Mouse (Mus musculus): ENCODE measurements at regions not wholly inside any gene's neighbourhood (a gene's known extent, or its start where the extent isn't known, plus 50 kb on each side); places are given as distances from the start of the nearest gene placed in this dataset.

DNA sequence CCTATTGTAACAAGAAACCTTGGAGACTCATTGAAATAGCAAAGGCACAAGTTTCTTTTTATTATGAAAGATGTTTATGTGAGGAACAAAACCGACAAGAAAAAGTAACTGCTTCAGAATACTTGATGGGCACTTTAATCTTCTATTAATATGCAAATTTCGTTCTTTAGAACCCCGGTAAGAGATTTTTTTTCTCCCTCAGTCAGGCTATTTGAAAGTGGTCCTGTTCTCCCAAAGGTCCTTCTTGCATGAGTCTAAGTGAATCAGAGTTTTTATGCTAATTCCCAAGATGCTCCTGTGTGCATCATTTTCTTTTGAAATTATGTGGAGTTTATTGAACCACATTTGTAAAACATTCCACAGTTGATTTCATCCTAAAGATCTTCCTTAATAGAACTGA, 633.1 kb downstream of the Efna5 start:
- 10% methylated on average over 3 of the region's 3 CpGs for WGBS
- Histone ChIP-seq H3K4me1 (no peaks in the 10 kb centered on the region), H3K4me2 (replicated peaks) (no peak overlapping the region), H3K27ac (no peak overlapping the region), H3K36me3 (no peaks in the 10 kb centered on the region), H3K27me3 (replicated peaks) (no peaks in the 10 kb centered on the region), H3K9me3 (no peaks in the 10 kb centered on the region), H3K9ac (no peak overlapping the region), H3K4me3 (no peak overlapping the region)
- ATAC-seq (ENCODE audit: low FRiP score, low read depth) = no peak

DNA sequence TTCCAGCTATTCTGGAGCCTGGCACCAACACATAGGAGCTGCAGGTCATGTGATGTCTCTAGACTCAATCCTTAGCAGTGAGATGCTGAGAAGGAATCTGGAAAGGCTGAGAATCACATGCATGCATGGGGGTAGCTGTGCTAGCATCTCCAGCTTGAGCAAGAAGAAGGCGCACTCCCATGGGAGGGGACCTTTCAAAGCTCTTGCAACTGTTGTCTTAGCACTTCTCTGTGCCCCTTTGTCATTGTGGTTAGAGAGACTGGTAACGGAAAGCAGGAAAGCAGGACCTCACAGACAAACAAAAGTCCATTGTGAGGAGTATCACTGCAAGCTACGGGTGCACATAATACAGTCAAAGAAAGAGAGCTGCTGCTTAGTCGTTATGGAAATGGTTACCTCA, 634.5 kb downstream of the Efna5 start:
- Histone ChIP-seq H3K27me3 (replicated peaks) (no peaks in the 10 kb centered on the region), H3K27ac (no peak overlapping the region), H3K9me3 (no peaks in the 10 kb centered on the region), H3K4me2 (replicated peaks) (no peak overlapping the region), H3K9ac (no peak overlapping the region), H3K4me1 (no peaks in the 10 kb centered on the region), H3K36me3 (no peaks in the 10 kb centered on the region), H3K4me3 (no peak overlapping the region)
- 29% methylated on average over 4 of the region's 4 CpGs for WGBS
- no peak for ATAC-seq (ENCODE audit: low FRiP score, low read depth)

GRCm38 (mm10) chr17:62230939-62231338, 650.2 kb downstream of the Efna5 start:
- H3K9me3 ChIP-seq = no peaks in the 10 kb centered on the region
- H3K27me3 ChIP-seq (replicated peaks) = no peaks in the 10 kb centered on the region
- no peaks in the 10 kb centered on the region for H3K4me1 ChIP-seq
- H3K4me3 ChIP-seq = no peak overlapping the region
- H3K27ac ChIP-seq = no peak overlapping the region
- H3K36me3 ChIP-seq = no peaks in the 10 kb centered on the region
- ATAC-seq (ENCODE audit: low FRiP score, low read depth) = no peak
- H3K9ac ChIP-seq = no peak overlapping the region
- H3K4me2 ChIP-seq (replicated peaks) = no peak overlapping the region

GRCm38 (mm10) chr17:62210441-62211025, 670.6 kb downstream of the Efna5 start:
- WGBS = 75% methylated on average over 9 of the region's 9 CpGs
- peak; percentile 33; the same call in 1 of the 2 replicates for ATAC-seq (ENCODE audit: low FRiP score, low read depth)

GRCm38 (mm10) chr17:62202658-62203057, 678.5 kb downstream of the Efna5 start:
- 89% methylated on average over 2 of the region's 2 CpGs for WGBS
- H3K9ac ChIP-seq = no peak overlapping the region
- H3K4me1 ChIP-seq = no peaks in the 10 kb centered on the region
- H3K4me3 ChIP-seq = no peak overlapping the region
- no peak overlapping the region for H3K4me2 ChIP-seq (replicated peaks)
- H3K36me3 ChIP-seq = no peaks in the 10 kb centered on the region
- no peak overlapping the region for H3K27ac ChIP-seq
- no peak for ATAC-seq (ENCODE audit: low FRiP score, low read depth)
- no peaks in the 10 kb centered on the region for H3K27me3 ChIP-seq (replicated peaks)
- H3K9me3 ChIP-seq = no peaks in the 10 kb centered on the region

More at GRCm38 (mm10) chr17:62210441-62211025, 670.6 kb downstream of the Efna5 start:
- H3K9ac ChIP-seq = no peak overlapping the region
- H3K4me2 ChIP-seq (replicated peaks) = no peak overlapping the region
- no peak overlapping the region for H3K27ac ChIP-seq
- H3K27me3 ChIP-seq (replicated peaks) = no peaks in the 10 kb centered on the region
- no peaks in the 10 kb centered on the region for H3K36me3 ChIP-seq
- H3K9me3 ChIP-seq = no peaks in the 10 kb centered on the region
- no peak overlapping the region for H3K4me3 ChIP-seq
- no peaks in the 10 kb centered on the region for H3K4me1 ChIP-seq

DNA sequence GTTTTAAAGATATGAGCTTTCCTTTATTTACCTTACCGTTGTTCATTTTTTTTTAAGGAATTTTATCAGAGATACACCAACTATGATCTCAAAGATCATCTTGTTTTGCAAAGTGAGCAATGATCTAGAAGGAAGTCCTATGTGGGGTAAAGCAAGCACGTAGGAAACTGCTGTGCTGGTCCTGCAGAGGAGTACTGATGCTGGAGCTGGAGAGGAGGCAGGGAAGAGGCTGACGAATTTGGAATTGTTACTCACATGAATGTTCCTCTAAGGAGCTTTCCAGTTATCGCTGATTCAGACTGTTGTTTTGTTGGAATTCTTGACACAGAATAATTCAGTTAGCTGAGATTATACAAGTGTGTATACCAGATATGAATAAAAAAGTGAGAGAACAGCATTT, 680.6 kb downstream of the Efna5 start:
- ATAC-seq (ENCODE audit: low FRiP score, low read depth) = no peak
- Histone ChIP-seq H3K27me3 (replicated peaks) (no peaks in the 10 kb centered on the region), H3K4me1 (no peaks in the 10 kb centered on the region), H3K9me3 (no peaks in the 10 kb centered on the region), H3K4me2 (replicated peaks) (no peak overlapping the region), H3K9ac (no peak overlapping the region), H3K27ac (no peak overlapping the region), H3K36me3 (no peaks in the 10 kb centered on the region), H3K4me3 (no peak overlapping the region)
- 86% methylated on average over 4 of the region's 4 CpGs for WGBS

- H3K4me2 ChIP-seq (replicated peaks) = no peak overlapping the region
- H3K9me3 ChIP-seq = no peaks in the 10 kb centered on the region
- WGBS = 91% methylated on average over 6 of the region's 6 CpGs
- no peak overlapping the region for H3K9ac ChIP-seq
- no peak for ATAC-seq (ENCODE audit: low FRiP score, low read depth)
- no peaks in the 10 kb centered on the region for H3K36me3 ChIP-seq
- H3K4me3 ChIP-seq = no peak overlapping the region
- H3K27me3 ChIP-seq (replicated peaks) = no peaks in the 10 kb centered on the region
- no peaks in the 10 kb centered on the region for H3K4me1 ChIP-seq
- no peak overlapping the region for H3K27ac ChIP-seq
These were observed 681.6 kb downstream of the Efna5 start for GRCm38 (mm10) chr17:62199559-62199958.

- Histone ChIP-seq H3K9me3 (no peaks in the 10 kb centered on the region), H3K4me2 (replicated peaks) (no peak overlapping the region), H3K4me3 (no peak overlapping the region), H3K27ac (no peak overlapping the region), H3K4me1 (no peaks in the 10 kb centered on the region), H3K36me3 (no peaks in the 10 kb centered on the region), H3K27me3 (replicated peaks) (no peaks in the 10 kb centered on the region), H3K9ac (no peak overlapping the region)
- 54% methylated on average over 2 of the region's 2 CpGs for WGBS
- no peak for ATAC-seq (ENCODE audit: low FRiP score, low read depth)
These were observed 702.4 kb downstream of the Efna5 start for GRCm38 (mm10) chr17:62178612-62179210.

- no peaks in the 10 kb centered on the region for H3K4me1 ChIP-seq
- 86% methylated on average over 5 of the region's 5 CpGs for WGBS
- H3K9me3 ChIP-seq = no peaks in the 10 kb centered on the region
- H3K27me3 ChIP-seq (replicated peaks) = no peaks in the 10 kb centered on the region
- H3K27ac ChIP-seq = no peak overlapping the region
- no peak overlapping the region for H3K4me3 ChIP-seq
- no peak overlapping the region for H3K4me2 ChIP-seq (replicated peaks)
- ATAC-seq (ENCODE audit: low FRiP score, low read depth) = no peak
- no peaks in the 10 kb centered on the region for H3K36me3 ChIP-seq
- no peak overlapping the region for H3K9ac ChIP-seq
These were observed 704.8 kb downstream of the Efna5 start for GRCm38 (mm10) chr17:62176336-62176735.

- H3K9me3 ChIP-seq = no peaks in the 10 kb centered on the region
- H3K4me3 ChIP-seq = no peak overlapping the region
- H3K4me1 ChIP-seq = no peaks in the 10 kb centered on the region
- no peak overlapping the region for H3K4me2 ChIP-seq (replicated peaks)
- no peaks in the 10 kb centered on the region for H3K27me3 ChIP-seq (replicated peaks)
- H3K9ac ChIP-seq = no peak overlapping the region
- WGBS = 92% methylated on average over 5 of the region's 5 CpGs
- H3K36me3 ChIP-seq = no peaks in the 10 kb centered on the region
- no peak for ATAC-seq (ENCODE audit: low FRiP score, low read depth)
- no peak overlapping the region for H3K27ac ChIP-seq
These were observed 708.8 kb downstream of the Efna5 start for GRCm38 (mm10) chr17:62172305-62172704.

DNA sequence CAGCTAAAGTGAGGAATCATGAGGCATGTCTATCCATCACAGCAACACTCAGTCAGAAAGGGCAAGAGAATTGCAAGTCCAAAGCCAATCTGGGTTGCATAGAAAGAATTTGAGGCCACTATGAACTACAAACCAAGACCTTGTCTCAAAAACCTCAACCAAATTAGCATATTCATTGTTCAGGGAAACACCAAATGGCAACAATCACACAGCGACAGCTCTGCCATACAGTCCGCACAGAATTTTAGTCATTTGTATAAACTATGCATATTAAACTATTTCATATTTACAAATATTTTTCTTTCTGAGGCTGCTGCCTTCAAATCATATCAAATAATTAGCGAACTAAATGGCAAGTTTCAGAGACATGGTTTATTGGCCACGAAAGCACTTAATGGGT, 709.6 kb downstream of the Efna5 start:
- Histone ChIP-seq H3K27me3 (replicated peaks) (no peaks in the 10 kb centered on the region), H3K4me2 (replicated peaks) (no peak overlapping the region), H3K9ac (no peak overlapping the region), H3K36me3 (no peaks in the 10 kb centered on the region), H3K9me3 (no peaks in the 10 kb centered on the region), H3K4me1 (no peaks in the 10 kb centered on the region), H3K4me3 (no peak overlapping the region), H3K27ac (no peak overlapping the region)
- WGBS = 92% methylated on average over 4 of the region's 4 CpGs
- ATAC-seq (ENCODE audit: low FRiP score, low read depth) = no peak

GRCm38 (mm10) chr17:62161457-62161856, 719.7 kb downstream of the Efna5 start:
- 92% methylated on average over 1 of the region's 1 CpGs for WGBS
- no peaks in the 10 kb centered on the region for H3K36me3 ChIP-seq
- no peak overlapping the region for H3K9ac ChIP-seq
- no peak overlapping the region for H3K4me3 ChIP-seq
- H3K27ac ChIP-seq = no peak overlapping the region
- no peaks in the 10 kb centered on the region for H3K4me1 ChIP-seq
- H3K4me2 ChIP-seq (replicated peaks) = no peak overlapping the region
- ATAC-seq (ENCODE audit: low FRiP score, low read depth) = no peak
- no peaks in the 10 kb centered on the region for H3K27me3 ChIP-seq (replicated peaks)
- no peaks in the 10 kb centered on the region for H3K9me3 ChIP-seq

DNA sequence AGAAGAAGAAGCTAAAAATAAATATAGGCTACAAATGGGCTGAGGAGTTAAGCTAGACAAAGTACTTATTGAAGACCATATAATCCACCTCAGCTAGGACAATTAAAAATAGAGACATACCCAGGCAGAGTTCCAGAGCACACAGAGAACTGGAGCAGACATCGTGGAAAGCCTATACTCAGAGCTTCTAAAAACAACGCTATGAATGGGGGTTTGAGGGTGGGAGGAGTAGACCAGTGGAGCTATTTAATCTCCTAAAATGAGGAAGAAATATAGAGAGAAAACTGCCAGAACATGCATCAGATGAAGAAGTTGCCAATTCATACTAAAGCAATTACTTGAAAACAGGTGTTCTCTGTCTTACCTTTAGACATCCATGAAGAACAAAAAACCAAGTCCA, 720.8 kb downstream of the Efna5 start:
- no peak for ATAC-seq (ENCODE audit: low FRiP score, low read depth)
- no peaks in the 10 kb centered on the region for H3K9me3 ChIP-seq
- H3K4me1 ChIP-seq = no peaks in the 10 kb centered on the region

More for the DNA sequence above, 720.8 kb downstream of the Efna5 start:
- Histone ChIP-seq H3K36me3 (no peaks in the 10 kb centered on the region), H3K27me3 (replicated peaks) (no peaks in the 10 kb centered on the region), H3K9ac (no peak overlapping the region), H3K27ac (no peak overlapping the region), H3K4me3 (no peak overlapping the region), H3K4me2 (replicated peaks) (no peak overlapping the region)
- WGBS = 89% methylated on average over 2 of the region's 2 CpGs
